Mouse (Mus musculus) spleen, adult 2 months (tissue): ENCODE measurements around the gene H2-M10.2. TPM values are rescaled to one million over a fixed set of nuclear protein-coding genes. Genes with fewer than 3 reads are reported as not detected.
"Not testable (repeated sequence)": the region's sequence is repeated elsewhere in the genome, so short reads cannot be mapped to it uniquely, and the experiment has no call there.

Experiments used
- DNase-seq, 2 experiments: peaks; one replicate each; pipeline versions ENCODE4 v3.0.0 to v3.0.0-alpha.2; 2012 to 2021; ENCODE audit warnings: low spot score in 2 of 2, low read depth in 1 of 2
- H3K27ac ChIP-seq: fragments of 200-500 bp; 2 replicates; pipeline ENCODE4 v1.5.1; 2012; ENCODE audit warnings: low read length, inconsistent platforms; ENCODE audit not compliant: insufficient read depth
- H3K27me3 ChIP-seq: fragments of 200-500 bp; 2 replicates; pipeline ENCODE4 v1.6.1; 2012; ENCODE audit warnings: mild to moderate bottlenecking, moderate library complexity, low read length, inconsistent platforms; ENCODE audit not compliant: control insufficient read depth, insufficient read depth
- H3K36me3 ChIP-seq: fragments of 200-500 bp; 2 replicates; pipeline ENCODE4 v1.6.1; 2012; ENCODE audit warnings: mild to moderate bottlenecking, low read length, inconsistent platforms; ENCODE audit not compliant: control insufficient read depth, insufficient read depth
- H3K4me1 ChIP-seq: fragments of 200-500 bp; 2 replicates; pipeline ENCODE4 v1.6.1; 2011; ENCODE audit warnings: inconsistent platforms; ENCODE audit not compliant: control insufficient read depth, insufficient read depth, insufficient read length
- H3K4me3 ChIP-seq: fragments of 200-500 bp; 2 replicates; pipeline ENCODE4 v1.5.1; 2011; ENCODE audit warnings: mild to moderate bottlenecking, inconsistent platforms; ENCODE audit not compliant: insufficient read depth, insufficient read length; ENCODE audit errors: extremely low read depth
- CTCF ChIP-seq: fragments of 200-500 bp; IDR thresholded peaks from 2 replicates; pipeline ENCODE4 v1.5.1; 2011; ENCODE audit warnings: mild to moderate bottlenecking, inconsistent platforms; ENCODE audit not compliant: insufficient read depth, insufficient read length, insufficient replicate concordance; ENCODE audit errors: extremely low read depth
- POLR2A ChIP-seq: fragments of 200-500 bp; IDR thresholded peaks from 2 replicates; pipeline ENCODE4 v1.6.1; 2011; ENCODE audit warnings: low read depth, low read length, inconsistent platforms
- WGBS: fragments of 180-500 bp; shearing (Covaris S2); methylation state at CpG from one replicate; pipeline ENCODE4 v1.1.7; 2018; 5-methylcytosine and 5-hydroxymethylcytosine counted together
- polyA plus RNA-seq: library from polyadenylated mRNA; depleted of rRNA; stranded (reverse); fragments of >200 nt; gene quantifications from 2 replicates; pipeline ENCODE4 v1.2.3, GENCODE M21; 2012; rRNA removed

The H2-M10.2 gene
- not detected in 2 replicates for polyA plus RNA-seq

DNA sequence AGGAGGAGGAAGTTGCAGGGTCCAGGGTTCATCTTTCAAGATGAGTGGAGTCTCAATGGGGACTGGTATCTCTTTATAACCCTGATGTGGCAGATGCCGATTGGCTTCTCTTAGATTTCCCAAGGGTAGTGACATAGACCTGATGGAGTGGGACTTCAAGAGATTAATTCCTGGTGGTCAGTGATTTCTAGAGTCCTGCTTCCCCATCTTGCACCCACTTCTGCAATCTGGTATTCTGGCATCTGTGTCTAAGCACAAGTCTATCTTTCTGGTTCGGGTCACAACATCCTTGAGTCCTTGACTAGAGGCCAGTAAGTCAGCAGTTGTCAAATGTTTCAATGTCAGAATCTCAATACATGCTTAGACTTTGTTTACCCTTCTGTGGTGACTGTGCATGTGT is at the start of gene H2-M10.2:
Gene H2-M10.2, minus strand, starts transcription at position 101 of the 400 bp plus-strand sequence.
- Histone ChIP-seq H3K36me3 (0 out of 2 replicates have a peak, but pooled peaks cover 1% of the 10 kb centered on the region), H3K4me3 (no peak within 1 kb of the TSS), H3K27ac (no peak within 1 kb of the TSS), H3K4me1 (no peaks in the 10 kb centered on the region), H3K27me3 (no peaks in the 10 kb centered on the region)
- DNase-seq = no peak
- TF ChIP-seq CTCF (no peak), POLR2A (no peak)
- WGBS = 75% methylated on average over 2 of the region's 2 CpGs

DNA sequence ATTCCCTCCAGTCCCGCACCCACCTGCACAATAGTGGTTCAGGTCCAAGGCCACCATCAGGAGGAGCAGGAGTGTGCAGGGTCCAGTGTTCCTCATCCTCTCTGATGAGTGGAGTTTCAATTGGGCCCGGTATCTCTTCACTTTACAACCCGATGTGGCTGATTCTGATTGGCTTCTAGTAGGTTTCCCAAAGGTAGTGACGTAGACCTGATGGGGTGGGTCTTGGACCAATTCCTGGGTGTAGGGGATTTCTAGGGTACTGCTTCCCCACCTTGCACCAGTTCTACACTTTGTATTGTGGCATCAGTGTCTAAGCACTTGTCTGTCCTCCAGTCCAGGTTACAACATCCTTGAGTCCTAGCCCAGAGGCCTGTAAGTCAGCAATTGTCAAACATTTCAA is 39.8 kb upstream of the H2-M10.2 start, which contains the start of gene H2-M10.1:
Gene H2-M10.1, minus strand, starts transcription at position 101 of the 400 bp plus-strand sequence.
- H3K36me3 ChIP-seq = no peaks in the 10 kb centered on the region
- WGBS = 89% methylated on average over 4 of the region's 4 CpGs
- no peaks in the 10 kb centered on the region for H3K27me3 ChIP-seq
- no peaks in the 10 kb centered on the region for H3K4me1 ChIP-seq
- TF ChIP-seq CTCF = no peak
- TF ChIP-seq POLR2A = no peak
- no peak for DNase-seq
- no peak within 1 kb of the TSS for H3K27ac ChIP-seq
- H3K4me3 ChIP-seq = no peak within 1 kb of the TSS

- H3K4me1 ChIP-seq = no peaks in the 10 kb centered on the region; the same call in 1 of the 2 replicates
- H3K27me3 ChIP-seq = no peaks in the 10 kb centered on the region
- DNase-seq = no peak
- H3K4me3 ChIP-seq = peak overlapping the region; percentile 65; the same call in 1 of the 2 replicates
- WGBS = 33% methylated on average over 5 of the region's 5 CpGs
- no peak overlapping the region for H3K27ac ChIP-seq
- H3K36me3 ChIP-seq = no peaks in the 10 kb centered on the region
- TF ChIP-seq CTCF (no peak), POLR2A (no peak)
Observed at GRCm38 (mm10) chr17:36315689-36316253, 29.5 kb upstream of the H2-M10.2 start.

- no peak for TF ChIP-seq POLR2A
- no peak for TF ChIP-seq CTCF
- H3K4me1 ChIP-seq = no peaks in the 10 kb centered on the region; the same call in 1 of the 2 replicates
- no peak overlapping the region for H3K27ac ChIP-seq
- DNase-seq = peak; percentile 41 to 56
- no peaks in the 10 kb centered on the region for H3K36me3 ChIP-seq
- H3K4me3 ChIP-seq = peak overlapping the region; percentile 65
- H3K27me3 ChIP-seq = no peaks in the 10 kb centered on the region
- WGBS = under 1% methylated on average over 19 of the region's 19 CpGs
Observed at GRCm38 (mm10) chr17:36315041-36315688, 28.9 kb upstream of the H2-M10.2 start.

- no peaks in the 10 kb centered on the region for H3K27me3 ChIP-seq
- H3K4me3 ChIP-seq = peak overlapping the region; percentile 65; the same call in 1 of the 2 replicates
- no peak for TF ChIP-seq POLR2A
- no peak for TF ChIP-seq CTCF
- no peak for DNase-seq
- H3K4me1 ChIP-seq = no peaks in the 10 kb centered on the region; the same call in 1 of the 2 replicates
- H3K36me3 ChIP-seq = no peaks in the 10 kb centered on the region
- no peak overlapping the region for H3K27ac ChIP-seq
- 11% methylated on average over 9 of the region's 9 CpGs for WGBS
Observed at GRCm38 (mm10) chr17:36314511-36314910, 28.2 kb upstream of the H2-M10.2 start.

GRCm38 (mm10) chr17:36309293-36309692 is 23.0 kb upstream of the H2-M10.2 start:
- Histone ChIP-seq H3K27ac (no peak overlapping the region), H3K36me3 (no peaks in the 10 kb centered on the region), H3K27me3 (no peaks in the 10 kb centered on the region), H3K4me1 (no peaks in the 10 kb centered on the region), H3K4me3 (no peak overlapping the region)
- WGBS = 48% methylated on average over 1 of the region's 1 CpGs
- DNase-seq = no peak
- TF ChIP-seq CTCF (no peak), POLR2A (no peak)

- peak; percentile 37; the same call in 1 of the 2 replicates for TF ChIP-seq CTCF
- WGBS = 0% methylated on average over 3 of the region's 3 CpGs
- H3K36me3 ChIP-seq, H3K27me3 ChIP-seq, H3K27ac ChIP-seq, H3K4me1 ChIP-seq, H3K4me3 ChIP-seq: not testable (repeated sequence)
- peak; percentile 54 to 58 for DNase-seq
Observed at GRCm38 (mm10) chr17:36308855-36309254, 22.6 kb upstream of the H2-M10.2 start.
